Mouse (Mus musculus) liver, embryonic 14.5 days (tissue): ENCODE data around the gene Adap1. TPM values are rescaled to one million over a fixed set of nuclear protein-coding genes. Genes with fewer than 3 reads are reported as not detected.

ENCODE experiments used
- ATAC-seq: fragments of 200-750 bp; cut with Nextera tagmentation; 2 replicates; pipeline ENCODE4 v1.8.0; 2017; ENCODE audit warnings: moderate number of reproducible peaks, mild to moderate bottlenecking, moderate library complexity; ENCODE audit not compliant: insufficient read depth
- DNase-seq, 3 experiments: peaks; one replicate each; pipeline ENCODE4 v3.0.0-alpha.2; 2012 to 2013; ENCODE audit warnings: low read depth in 3 of 3, low spot score in 3 of 3
- H3K27ac ChIP-seq: fragments of 300-500 bp; sonication (generic); 2 replicates; pipeline ENCODE4 v1.5.1; 2014; ENCODE audit warnings: moderate library complexity, mild to moderate bottlenecking, control low read depth, inconsistent platforms
- H3K27me3 ChIP-seq: fragments of 300-500 bp; sonication (generic); 2 replicates; pipeline ENCODE4 v1.6.1; 2014; ENCODE audit warnings: mild to moderate bottlenecking, low read length, moderate library complexity; ENCODE audit not compliant: control insufficient read depth, insufficient read depth
- H3K36me3 ChIP-seq: fragments of 300-500 bp; sonication (generic); replicated peaks from 2 replicates; pipeline ENCODE4 v1.6.1; 2014; ENCODE audit warnings: low read depth; ENCODE audit not compliant: control insufficient read depth, insufficient read depth
- H3K4me1 ChIP-seq, 2 experiments: fragments of 200-500 bp in 1 of 2; fragments of 300-500 bp in 1 of 2; sonication (generic) in 1 of 2; replicated peaks; 2 replicates each; pipeline ENCODE4 v1.6.1; 2012 to 2014; ENCODE audit warnings: antibody characterized with exemption in 1 of 2, inconsistent platforms in 1 of 2, low read length in 1 of 2; ENCODE audit not compliant: control insufficient read depth in 2 of 2, insufficient read depth in 2 of 2
- H3K4me2 ChIP-seq: fragments of 300-500 bp; sonication (generic); 2 replicates; pipeline ENCODE4 v1.6.1; 2014; ENCODE audit warnings: low read depth, mild to moderate bottlenecking, control low read depth, moderate library complexity
- H3K4me3 ChIP-seq, 2 experiments: fragments of 200-500 bp in 1 of 2; fragments of 300-500 bp in 1 of 2; sonication (generic) in 1 of 2; 2 replicates each; pipeline ENCODE4 v1.5.1; 2012 to 2014; ENCODE audit warnings: low read depth in 2 of 2, low read length in 2 of 2, mild to moderate bottlenecking in 2 of 2, control low read depth in 1 of 2, inconsistent platforms in 1 of 2, moderate library complexity in 1 of 2; ENCODE audit not compliant: insufficient read depth in 1 of 2
- H3K9ac ChIP-seq: fragments of 300-500 bp; sonication (generic); replicated peaks from 2 replicates; pipeline ENCODE4 v1.6.1; 2014; ENCODE audit warnings: mild to moderate bottlenecking, control low read depth, moderate library complexity
- H3K9me3 ChIP-seq: fragments of 300-500 bp; sonication (generic); 2 replicates; pipeline ENCODE4 v1.6.1; 2016; ENCODE audit warnings: low read length, mixed read lengths; ENCODE audit not compliant: control insufficient read depth
- CTCF ChIP-seq: IDR thresholded peaks from 2 replicates; pipeline ENCODE4 v1.5.1; 2016; ENCODE audit warnings: antibody characterized with exemption, low read depth, control low read depth
- EP300 ChIP-seq: IDR thresholded peaks from 2 replicates; pipeline ENCODE4 v1.6.1; 2016; ENCODE audit warnings: antibody characterized with exemption, low read depth
- WGBS: fragments of 180-500 bp; shearing (Covaris S2); extraction: QIAGEN DNeasy Blood & Tissue Kit; methylation state at CpG from one replicate; pipeline ENCODE4 v1.1.7; 2014; ENCODE audit not compliant: insufficient replicate concordance; 5-methylcytosine and 5-hydroxymethylcytosine counted together
- polyA plus RNA-seq, 2 experiments: library from polyadenylated mRNA; depleted of rRNA in 1 of 2; stranded (reverse) in 1 of 2; unstranded in 1 of 2; fragments of >200 nt; fragmentation: Nextera tagmentation in 1 of 2; extraction: Ambion mirVana in 1 of 2; gene quantifications; 2 replicates each; pipeline versions ENCODE4 v1.2.1 to v1.2.3; 2012 to 2014

Gene Adap1
- polyA plus RNA-seq, 2 experiments = 2.2 to 3.0 TPM

- Histone ChIP-seq H3K4me2 (peak overlapping the region; percentile 85), H3K4me3 (peak overlapping the region; percentile 41 to 71), H3K9ac (peak overlapping the region; percentile 58), H3K27ac (no peak overlapping the region), H3K27me3 (peaks cover 11% of the 10 kb centered on the region), H3K4me1 (peaks cover 6 to 7% of the 10 kb centered on the region in 2 experiments; a peak in 3 of 4 replicates), H3K9me3 (no peaks in the 10 kb centered on the region), H3K36me3 (no peaks in the 10 kb centered on the region)
- DNase-seq (no peak), ATAC-seq (peak; percentile 42)
- TF ChIP-seq CTCF (no peak), EP300 (no peak)
- WGBS = under 1% methylated on average over 58 of the region's 62 CpGs
Observed at GRCm38 (mm10) chr5:139324691-139325394, 579 bp downstream of the Adap1 start.

GRCm38 (mm10) chr5:139324045-139324491 is 1.4 kb downstream of the Adap1 start:
- Histone ChIP-seq H3K9ac (no peak overlapping the region), H3K27ac (no peak overlapping the region), H3K9me3 (no peaks in the 10 kb centered on the region), H3K4me1 (peaks cover 6 to 7% of the 10 kb centered on the region in 2 experiments; a peak in 3 of 4 replicates), H3K36me3 (no peaks in the 10 kb centered on the region), H3K27me3 (peaks cover 11% of the 10 kb centered on the region), H3K4me3 (peak overlapping the region; percentile 41 to 71; a peak in 2 of 4 replicates), H3K4me2 (peak overlapping the region; percentile 85)
- no peak for DNase-seq
- WGBS = 52% methylated on average over 5 of the region's 5 CpGs
- 0 out of 2 replicates have a peak, but pooled peaks have one; percentile 15 for TF ChIP-seq CTCF
- no peak for TF ChIP-seq EP300
- ATAC-seq = no peak

- H3K4me1 ChIP-seq = peaks cover 6 to 7% of the 10 kb centered on the region in 2 experiments; a peak in 3 of 4 replicates
- no peaks in the 10 kb centered on the region for H3K9me3 ChIP-seq
- no peak for DNase-seq
- no peak overlapping the region for H3K27ac ChIP-seq
- H3K36me3 ChIP-seq = no peaks in the 10 kb centered on the region
- peaks cover 11% of the 10 kb centered on the region for H3K27me3 ChIP-seq
- H3K9ac ChIP-seq = no peak overlapping the region
- H3K4me2 ChIP-seq = peak overlapping the region; percentile 85; the same call in 1 of the 2 replicates
- WGBS = 74% methylated on average over 9 of the region's 9 CpGs
- no peak overlapping the region for H3K4me3 ChIP-seq
- no peak for ATAC-seq
- no peak for TF ChIP-seq EP300
- no peak for TF ChIP-seq CTCF
Observed at GRCm38 (mm10) chr5:139323260-139323924, 2.0 kb downstream of the Adap1 start.

GRCm38 (mm10) chr5:139321331-139321730 is 4.1 kb downstream of the Adap1 start:
- ATAC-seq (no peak), DNase-seq (no peak)
- Histone ChIP-seq H3K27ac (no peak overlapping the region), H3K9ac (no peak overlapping the region), H3K27me3 (peaks cover 11% of the 10 kb centered on the region), H3K4me1 (peaks cover 7 to 10% of the 10 kb centered on the region in 2 experiments; a peak in 3 of 4 replicates), H3K4me3 (no peak overlapping the region), H3K4me2 (no peak overlapping the region), H3K9me3 (no peaks in the 10 kb centered on the region), H3K36me3 (no peaks in the 10 kb centered on the region)
- no peak for TF ChIP-seq EP300
- TF ChIP-seq CTCF = no peak
- whole genome bisulfite sequencing = 62% methylated on average over 6 of the region's 6 CpGs

GRCm38 (mm10) chr5:139320424-139320823 is 5.0 kb downstream of the Adap1 start:
- no peak for ATAC-seq
- no peak for DNase-seq
- Histone ChIP-seq H3K4me2 (no peak overlapping the region), H3K4me3 (no peak overlapping the region), H3K27me3 (peaks cover 11% of the 10 kb centered on the region), H3K9me3 (no peaks in the 10 kb centered on the region), H3K36me3 (no peaks in the 10 kb centered on the region), H3K4me1 (peaks cover 2 to 4% of the 10 kb centered on the region in 2 experiments; a peak in 2 of 4 replicates), H3K9ac (no peak overlapping the region), H3K27ac (no peak overlapping the region)
- TF ChIP-seq EP300 (no peak), CTCF (no peak)
- 62% methylated on average over 7 of the region's 7 CpGs for WGBS
